Mouse (Mus musculus) intestine, embryonic 16.5 days (tissue): ENCODE measurements around the gene Ttll11. TPM values are rescaled to one million over a fixed set of nuclear protein-coding genes. Genes with fewer than 3 reads are reported as not detected.

Experiments used
- ATAC-seq: fragments of 200-750 bp; cut with Nextera tagmentation; 2 replicates; pipeline ENCODE4 v1.8.0; 2017; ENCODE audit warnings: moderate TSS enrichment, moderate library complexity
- H3K27ac ChIP-seq: fragments of 300-500 bp; sonication (generic); 2 replicates; pipeline ENCODE4 v1.5.1; 2014; ENCODE audit warnings: mild to moderate bottlenecking, low read length
- H3K27me3 ChIP-seq: fragments of 300-500 bp; sonication (generic); replicated peaks from 2 replicates; pipeline ENCODE4 v1.6.1; 2014; ENCODE audit warnings: low read length, control low read depth, mixed read lengths; ENCODE audit not compliant: control insufficient read depth, insufficient read depth
- H3K36me3 ChIP-seq: fragments of 300-500 bp; sonication (generic); 2 replicates; pipeline ENCODE4 v1.6.1; 2014; ENCODE audit warnings: low read length, control low read depth; ENCODE audit not compliant: control insufficient read depth, insufficient read depth
- H3K4me1 ChIP-seq: fragments of 300-500 bp; sonication (generic); 2 replicates; pipeline ENCODE4 v1.6.1; 2014; ENCODE audit warnings: low read length, control low read depth, mixed read lengths; ENCODE audit not compliant: control insufficient read depth, insufficient read depth
- H3K4me2 ChIP-seq: fragments of 300-500 bp; sonication (generic); 2 replicates; pipeline ENCODE4 v1.6.1; 2014; ENCODE audit warnings: low read depth, low read length, control low read depth
- H3K4me3 ChIP-seq: fragments of 300-500 bp; sonication (generic); 2 replicates; pipeline ENCODE4 v1.5.1; 2014; ENCODE audit warnings: mild to moderate bottlenecking, low read length
- H3K9ac ChIP-seq: fragments of 300-500 bp; sonication (generic); 2 replicates; pipeline ENCODE4 v1.6.1; 2014; ENCODE audit warnings: low read depth, low read length
- H3K9me3 ChIP-seq: fragments of 300-500 bp; sonication (generic); 2 replicates; pipeline ENCODE4 v1.6.1; 2016; ENCODE audit warnings: low read length, control low read depth; ENCODE audit not compliant: control insufficient read depth
- WGBS: fragments of 180-500 bp; shearing (Covaris S2); extraction: QIAGEN DNeasy Blood & Tissue Kit; methylation state at CpG from one replicate; pipeline ENCODE4 v1.1.7; 2014; 5-methylcytosine and 5-hydroxymethylcytosine counted together
- polyA plus RNA-seq: library from polyadenylated mRNA; unstranded; fragments of >200 nt; fragmentation: Nextera tagmentation; extraction: Ambion mirVana; gene quantifications from 2 replicates; pipeline ENCODE4 v1.2.1, GENCODE M21; 2015

Ttll11 gene
- polyA plus RNA-seq, 1 experiment from 2014 or later: 0.10 TPM

DNA sequence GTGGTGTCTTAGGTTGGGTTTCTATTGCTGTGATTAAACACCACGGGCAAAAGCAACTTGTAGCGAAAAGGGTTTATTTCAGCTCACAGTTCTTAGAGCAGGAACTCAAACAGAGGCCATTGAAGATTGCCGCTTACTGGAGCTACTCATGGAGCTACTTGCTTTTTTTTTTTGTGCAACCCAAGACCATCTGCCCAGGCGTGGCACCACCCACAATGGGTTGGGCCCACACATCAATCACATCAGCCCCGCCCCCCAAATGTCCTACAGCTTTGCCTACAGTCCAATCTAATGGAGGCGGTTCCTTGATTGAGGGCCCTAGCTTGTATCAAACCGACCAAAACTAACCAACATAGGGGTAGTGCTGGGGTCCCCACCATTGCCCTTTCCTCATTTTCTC, 215.9 kb downstream of the Ttll11 start:
- 90% methylated on average over 7 of the region's 7 CpGs for WGBS
- no peak overlapping the region for H3K27ac ChIP-seq
- no peaks in the 10 kb centered on the region for H3K9me3 ChIP-seq
- no peak overlapping the region for H3K9ac ChIP-seq
- H3K4me2 ChIP-seq: no peak overlapping the region
- H3K36me3 ChIP-seq: no peaks in the 10 kb centered on the region
- H3K27me3 ChIP-seq: no peaks in the 10 kb centered on the region
- no peak for ATAC-seq
- no peaks in the 10 kb centered on the region for H3K4me1 ChIP-seq
- H3K4me3 ChIP-seq: no peak overlapping the region

DNA sequence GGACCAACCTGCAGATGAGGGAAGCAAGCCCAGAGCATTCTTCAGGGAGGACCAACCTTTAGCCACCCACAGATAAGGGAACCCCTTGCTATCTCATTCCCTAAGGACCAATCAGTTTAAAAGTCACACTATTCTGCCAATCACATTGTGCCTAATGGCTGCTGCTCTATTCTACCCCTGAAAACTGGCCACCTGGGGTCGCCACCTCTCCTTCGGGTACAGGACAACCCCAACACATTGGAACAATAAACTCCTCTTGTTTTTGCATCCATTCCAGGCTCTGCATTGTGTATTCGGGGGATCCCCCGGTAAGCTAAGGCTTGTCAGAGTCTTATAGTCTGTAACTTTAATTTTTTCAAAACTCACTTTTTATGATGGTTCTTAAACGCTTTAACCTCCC, 218.3 kb downstream of the Ttll11 start:
- Histone ChIP-seq H3K36me3 (no peaks in the 10 kb centered on the region), H3K9me3 (no peaks in the 10 kb centered on the region), H3K4me3 (no peak overlapping the region), H3K4me1 (no peaks in the 10 kb centered on the region), H3K4me2 (no peak overlapping the region), H3K27me3 (no peaks in the 10 kb centered on the region), H3K27ac (no peak overlapping the region), H3K9ac (no peak overlapping the region)
- 85% methylated on average over 5 of the region's 5 CpGs for WGBS
- no peak for ATAC-seq

DNA sequence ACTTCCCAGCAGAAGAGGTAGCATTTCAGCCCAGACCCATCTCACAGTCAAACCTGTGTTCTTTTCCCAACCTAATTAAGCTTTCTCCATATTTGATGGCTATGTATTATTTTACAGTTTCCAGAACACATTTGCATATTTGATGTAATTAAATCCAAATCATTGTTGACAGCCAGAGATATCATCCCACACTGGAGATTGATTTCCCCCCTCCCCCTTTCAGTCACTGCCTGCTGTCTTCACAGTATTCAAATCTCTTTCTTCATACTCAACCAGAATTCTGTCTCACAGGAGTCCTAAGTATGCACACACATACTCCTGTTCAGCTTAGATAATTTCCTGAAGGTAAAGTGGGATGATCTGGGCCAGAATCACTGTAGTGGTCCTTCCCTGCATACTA, 218.8 kb downstream of the Ttll11 start:
- Histone ChIP-seq H3K4me1 (no peaks in the 10 kb centered on the region), H3K9me3 (no peaks in the 10 kb centered on the region), H3K27me3 (no peaks in the 10 kb centered on the region), H3K9ac (no peak overlapping the region), H3K36me3 (no peaks in the 10 kb centered on the region), H3K4me3 (no peak overlapping the region), H3K4me2 (no peak overlapping the region), H3K27ac (no peak overlapping the region)
- no peak for ATAC-seq

DNA sequence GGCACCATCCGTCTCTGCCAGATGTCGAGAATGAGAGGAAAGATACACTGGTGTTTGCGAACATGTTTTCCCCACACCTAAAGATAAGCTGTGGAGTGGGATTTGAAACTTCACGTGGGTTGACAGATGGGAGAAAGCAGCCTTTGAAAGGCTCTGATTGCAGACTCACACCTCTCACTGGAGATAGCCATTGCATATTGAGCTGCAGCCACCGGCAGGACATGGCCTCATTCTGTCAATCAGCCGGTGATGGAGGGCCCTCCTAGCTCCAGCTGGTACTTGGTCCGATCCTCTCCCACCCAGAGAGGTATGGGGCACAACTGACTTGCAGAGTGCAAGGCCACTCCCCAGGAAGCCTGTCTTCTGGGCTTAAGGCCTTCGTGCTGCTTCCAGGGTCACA, 219.4 kb downstream of the Ttll11 start:
- WGBS: 58% methylated on average over 8 of the region's 8 CpGs
- Histone ChIP-seq H3K9ac (no peak overlapping the region), H3K36me3 (no peaks in the 10 kb centered on the region), H3K9me3 (no peaks in the 10 kb centered on the region), H3K4me1 (no peaks in the 10 kb centered on the region), H3K4me2 (no peak overlapping the region), H3K4me3 (no peak overlapping the region), H3K27ac (no peak overlapping the region), H3K27me3 (no peaks in the 10 kb centered on the region)
- ATAC-seq: no peak

DNA sequence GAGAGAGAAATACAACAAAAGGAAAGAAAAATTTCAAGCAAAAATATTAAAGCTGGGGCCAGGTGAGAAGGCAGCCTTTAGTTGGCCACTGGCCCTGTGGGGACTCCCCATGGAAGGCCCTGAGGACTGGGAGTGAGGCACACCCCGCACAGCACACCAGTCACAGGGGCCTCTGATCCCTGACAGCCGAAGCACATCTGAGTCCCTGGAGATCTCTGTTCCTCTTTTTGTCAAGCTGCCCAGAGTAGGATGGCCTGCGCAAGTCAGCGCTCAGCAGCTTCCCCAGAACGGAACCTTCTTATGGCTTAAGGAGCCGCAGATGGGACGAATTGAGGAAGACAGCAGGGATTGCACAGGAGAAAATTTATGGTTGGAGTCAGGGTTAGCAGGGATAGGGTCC, 223.2 kb downstream of the Ttll11 start:
- Histone ChIP-seq H3K36me3 (no peaks in the 10 kb centered on the region), H3K4me3 (no peak overlapping the region), H3K9ac (no peak overlapping the region), H3K9me3 (no peaks in the 10 kb centered on the region), H3K4me2 (no peak overlapping the region), H3K4me1 (no peaks in the 10 kb centered on the region), H3K27ac (no peak overlapping the region), H3K27me3 (no peaks in the 10 kb centered on the region)
- WGBS: 74% methylated on average over 7 of the region's 7 CpGs
- no peak for ATAC-seq

DNA sequence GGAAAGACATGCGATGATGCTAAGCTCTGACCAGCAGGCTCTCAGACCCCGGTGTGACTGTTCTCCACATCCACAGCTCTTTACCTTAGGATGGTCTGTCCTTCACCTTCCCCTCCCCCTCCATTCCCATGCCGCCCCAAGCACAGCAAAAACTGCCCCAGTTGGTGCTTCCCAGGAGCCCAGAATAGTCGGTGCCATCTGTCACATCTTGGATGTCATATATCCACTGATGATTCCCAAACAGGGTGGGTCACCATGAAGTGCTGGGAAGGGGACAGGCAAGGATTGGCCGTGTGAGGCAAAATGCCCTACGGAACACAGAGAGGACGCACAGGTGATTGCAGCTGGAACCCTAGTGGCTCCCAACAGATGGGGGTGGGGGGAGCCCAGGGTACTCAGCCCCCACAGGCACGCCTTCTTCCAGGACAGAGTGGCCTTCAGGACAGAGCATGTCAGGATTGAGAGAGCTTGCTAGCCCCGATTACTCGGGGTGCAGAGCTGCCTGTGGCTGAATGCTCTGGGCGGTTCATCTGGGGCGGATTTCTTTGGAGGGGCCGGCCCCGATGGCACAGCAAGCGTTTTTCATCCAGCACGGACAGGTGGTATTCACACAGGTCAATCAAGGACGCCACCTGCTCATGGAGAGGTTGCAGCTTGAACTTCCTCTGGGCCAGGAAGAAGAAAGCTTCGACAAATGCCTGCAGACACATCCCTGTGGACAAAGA, 227.8 kb downstream of the Ttll11 start:
- WGBS: 77% methylated on average over 18 of the region's 18 CpGs
- Histone ChIP-seq H3K9ac (no peak overlapping the region), H3K36me3 (no peaks in the 10 kb centered on the region), H3K4me1 (no peaks in the 10 kb centered on the region), H3K27me3 (no peaks in the 10 kb centered on the region), H3K4me2 (no peak overlapping the region), H3K27ac (no peak overlapping the region), H3K9me3 (no peaks in the 10 kb centered on the region), H3K4me3 (no peak overlapping the region)
- no peak for ATAC-seq

DNA sequence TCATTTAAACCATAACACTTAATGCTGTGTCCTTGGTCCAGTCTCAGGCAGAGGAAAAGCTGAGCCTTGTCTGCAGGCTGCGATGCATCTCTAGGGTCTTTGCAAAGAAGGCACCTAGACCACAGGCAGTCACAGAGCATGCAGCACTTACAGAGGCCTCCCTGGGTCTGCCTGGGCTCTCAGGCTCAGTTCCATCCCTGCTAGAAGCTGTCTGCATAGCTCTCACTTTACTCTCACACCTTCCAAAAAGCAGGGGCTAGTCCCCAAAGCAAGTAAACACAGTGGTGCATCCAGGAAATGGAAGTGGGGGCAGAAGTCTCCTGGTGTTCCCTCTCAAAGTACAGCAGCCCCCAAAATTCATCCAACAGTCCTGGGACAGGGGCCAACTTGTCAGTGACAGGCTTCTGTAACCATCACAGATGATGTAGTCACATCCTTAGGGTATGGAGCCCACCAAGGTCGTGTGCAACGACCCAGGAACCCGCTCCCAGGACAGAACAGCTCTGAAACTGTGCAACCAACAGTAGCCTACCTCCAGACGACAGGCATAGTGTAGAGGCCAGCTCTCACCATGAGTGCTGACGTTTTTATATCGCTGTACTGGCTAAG, 229.1 kb downstream of the Ttll11 start:
- no peak for ATAC-seq
- Histone ChIP-seq H3K27me3 (no peaks in the 10 kb centered on the region), H3K4me1 (no peaks in the 10 kb centered on the region), H3K4me2 (no peak overlapping the region), H3K4me3 (no peak overlapping the region), H3K9ac (no peak overlapping the region), H3K27ac (no peak overlapping the region), H3K36me3 (no peaks in the 10 kb centered on the region), H3K9me3 (no peaks in the 10 kb centered on the region)
- 72% methylated on average over 7 of the region's 7 CpGs for WGBS

DNA sequence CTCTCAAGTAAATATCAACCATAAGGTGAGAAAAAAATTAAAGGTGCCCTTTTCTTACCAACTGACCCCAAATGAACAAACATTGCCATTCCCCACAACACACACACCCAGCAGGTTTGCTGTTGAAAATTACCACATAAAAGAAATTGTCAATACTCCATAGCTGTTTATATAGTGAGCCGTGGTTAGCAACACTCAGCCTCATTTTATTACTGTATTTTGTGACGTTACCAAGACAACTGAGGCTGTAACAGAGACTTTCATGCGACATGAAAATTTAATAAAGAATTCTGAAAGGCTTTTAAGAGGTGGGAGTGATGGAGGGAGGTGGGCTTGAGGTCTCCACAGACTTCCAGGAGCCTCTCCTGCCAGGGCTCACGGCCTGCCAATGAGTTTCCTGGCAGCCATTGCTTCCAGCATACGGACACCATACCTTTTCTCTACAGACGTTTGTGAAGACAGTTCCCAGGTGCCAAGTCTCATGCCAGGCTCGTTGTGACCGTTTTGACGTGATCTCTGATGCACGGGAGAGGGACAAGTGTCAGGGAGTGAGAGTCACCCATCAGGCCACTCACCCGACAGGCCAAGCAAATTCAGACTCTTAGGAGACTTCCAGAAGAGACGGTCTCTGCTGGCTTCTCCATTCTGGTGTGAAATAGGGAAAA, 232.2 kb downstream of the Ttll11 start:
- Histone ChIP-seq H3K27me3 (no peaks in the 10 kb centered on the region), H3K9ac (no peak overlapping the region), H3K4me2 (no peak overlapping the region), H3K9me3 (no peaks in the 10 kb centered on the region), H3K4me3 (no peak overlapping the region), H3K27ac (no peak overlapping the region), H3K36me3 (no peaks in the 10 kb centered on the region), H3K4me1 (no peaks in the 10 kb centered on the region)
- no peak for ATAC-seq
- WGBS: 67% methylated on average over 12 of the region's 12 CpGs

DNA sequence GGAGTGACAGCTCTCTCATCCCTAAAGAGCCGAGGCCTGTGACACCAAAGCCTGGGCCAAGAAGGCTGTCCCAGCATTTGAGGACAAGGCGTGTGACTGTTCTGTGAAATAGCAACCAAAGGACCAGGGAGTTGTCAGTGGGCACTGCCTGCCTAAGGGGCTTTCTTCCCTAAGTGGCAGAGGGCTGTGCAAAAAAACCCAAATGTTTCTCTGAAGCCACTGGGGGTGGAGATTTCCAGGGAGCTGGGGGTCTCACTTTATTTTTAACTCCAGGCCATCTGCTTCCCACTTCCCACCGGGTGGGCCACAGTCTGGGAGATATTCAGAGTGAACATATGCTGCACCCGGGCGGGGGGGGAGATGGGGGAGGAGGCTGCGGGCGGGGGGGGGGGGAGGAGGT, 233.1 kb downstream of the Ttll11 start:
- Histone ChIP-seq H3K36me3 (no peaks in the 10 kb centered on the region), H3K9me3 (no peaks in the 10 kb centered on the region), H3K4me3 (no peak overlapping the region), H3K27me3 (no peaks in the 10 kb centered on the region), H3K27ac (no peak overlapping the region), H3K9ac (no peak overlapping the region), H3K4me1 (no peaks in the 10 kb centered on the region), H3K4me2 (no peak overlapping the region)
- WGBS: 48% methylated on average over 7 of the region's 7 CpGs
- ATAC-seq: no peak
